ENCODE assay signal across 15 mouse cellular contexts in the genomic region with DNA sequence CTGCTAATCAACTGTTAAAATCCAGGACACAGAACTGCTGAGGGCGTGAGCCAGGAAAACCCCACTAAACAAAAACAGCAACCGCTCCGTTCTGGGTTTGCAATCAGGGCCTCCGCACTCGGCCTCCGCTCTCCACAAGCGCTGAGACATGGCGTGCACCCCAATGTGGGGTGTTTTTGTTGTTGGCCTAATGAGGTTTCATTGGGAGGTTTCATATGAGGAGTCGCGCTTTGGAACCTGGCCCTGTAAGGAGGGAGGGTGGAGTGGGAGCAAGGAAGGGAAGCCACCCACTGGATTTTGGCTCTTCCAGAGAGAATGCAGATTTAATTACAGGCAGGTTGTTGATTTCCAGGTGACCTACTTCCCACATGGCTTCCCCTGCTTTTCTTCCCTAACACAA.
A peak's percentile ranks its signal among the peaks of the same experiment; 100 is the strongest.
DNase-seq lines count a peak whose midpoint lies in the region; ATAC-seq and TF ChIP-seq lines count a peak whose summit lies in the region.
"Had no signal": no experiment of that assay in that cellular context is flagged by ENCODE, and none has a peak within 500 bp of the region (broad histone marks: within the 10 kb centered on the region; RNA-seq: fewer than 3 reads in every experiment).

No protein-coding gene starts in this region.

- no peak for ATAC-seq in hindbrain, embryonic 14.5 days (ENCODE audit: low FRiP score)
- no peak for ATAC-seq in hindbrain, embryonic 12.5 days (ENCODE audit: low FRiP score)
- no peak for ATAC-seq in limb, embryonic 12.5 days (ENCODE audit: insufficient number of reproducible peaks, insufficient read depth, low FRiP score, low TSS enrichment, low read depth)
- ATAC-seq in limb, embryonic 13.5 days (ENCODE audit: low FRiP score, low read depth) = no peak
- ATAC-seq: forebrain, embryonic 14.5 days had no signal

- peak overlapping the region; percentile 9 for H3K27ac ChIP-seq in hindbrain, embryonic 14.5 days
- H3K27ac ChIP-seq in hindbrain, embryonic 12.5 days = no peak overlapping the region
- no peak overlapping the region for H3K27ac ChIP-seq in limb, embryonic 12.5 days
- no peak overlapping the region for H3K27ac ChIP-seq in limb, embryonic 10.5 days
- no peak overlapping the region for H3K27ac ChIP-seq in cerebellum, adult 2 months (ENCODE audit: insufficient read depth, low read length)
- no peak overlapping the region for H3K27ac ChIP-seq in limb, embryonic 13.5 days
- H3K27ac ChIP-seq: embryonic facial prominence, embryonic 15.5 days; stomach, postnatal 0 days had no signal

- no peak for TF ChIP-seq CTCF in cerebellum, adult 2 months (IDR thresholded peaks at IDR 0.05; ENCODE audit: borderline replicate concordance, insufficient read depth, low read depth, low read length)

- no peak overlapping the region for H3K4me2 ChIP-seq in hindbrain, embryonic 14.5 days (replicated peaks)
- H3K4me2 ChIP-seq in hindbrain, embryonic 12.5 days (replicated peaks) = no peak overlapping the region
- peak overlapping the region; percentile 21; the same call in 1 of the 2 replicates for H3K4me2 ChIP-seq in limb, embryonic 12.5 days
- peak overlapping the region; percentile 21; the same call in 1 of the 2 replicates for H3K4me2 ChIP-seq in limb, embryonic 13.5 days (replicated peaks)
- H3K4me2 ChIP-seq: embryonic facial prominence, embryonic 15.5 days; liver, embryonic 11.5 days had no signal

- no peaks in the 10 kb centered on the region for H3K36me3 ChIP-seq in hindbrain, embryonic 14.5 days (replicated peaks; ENCODE audit: control insufficient read depth, insufficient read depth)
- no peaks in the 10 kb centered on the region for H3K36me3 ChIP-seq in hindbrain, embryonic 12.5 days
- H3K36me3 ChIP-seq in limb, embryonic 12.5 days = no peaks in the 10 kb centered on the region
- no peaks in the 10 kb centered on the region for H3K36me3 ChIP-seq in limb, embryonic 10.5 days
- H3K36me3 ChIP-seq in limb, embryonic 13.5 days = no peaks in the 10 kb centered on the region
- H3K36me3 ChIP-seq: embryonic facial prominence, embryonic 15.5 days had no signal

- H3K4me3 ChIP-seq in hindbrain, embryonic 14.5 days (replicated peaks; ENCODE audit: low read length) = no peak overlapping the region
- H3K4me3 ChIP-seq in hindbrain, embryonic 12.5 days = no peak overlapping the region
- no peak overlapping the region for H3K4me3 ChIP-seq in limb, embryonic 12.5 days (replicated peaks)
- H3K4me3 ChIP-seq in limb, embryonic 10.5 days = no peak overlapping the region
- no peak overlapping the region for H3K4me3 ChIP-seq in cerebellum, adult 2 months (replicated peaks; ENCODE audit: insufficient read depth, low read depth, low read length)
- H3K4me3 ChIP-seq in limb, embryonic 13.5 days = no peak overlapping the region
- H3K4me3 ChIP-seq: embryonic facial prominence, embryonic 15.5 days had no signal

- H3K9ac ChIP-seq in hindbrain, embryonic 14.5 days = no peak overlapping the region
- H3K9ac ChIP-seq in hindbrain, embryonic 12.5 days = no peak overlapping the region
- no peak overlapping the region for H3K9ac ChIP-seq in limb, embryonic 12.5 days (replicated peaks)
- H3K9ac ChIP-seq in limb, embryonic 13.5 days = no peak overlapping the region
- H3K9ac ChIP-seq: embryonic facial prominence, embryonic 15.5 days had no signal

- TF ChIP-seq POLR2A in cerebellum, adult 2 months (IDR thresholded peaks at IDR 0.05; ENCODE audit: borderline replicate concordance, insufficient read depth, low read length) = no peak

- WGBS in hindbrain, embryonic 14.5 days = 75% methylated on average over 10 of the region's 10 CpGs
- 83% methylated on average over 10 of the region's 10 CpGs for WGBS in hindbrain, embryonic 12.5 days
- 61% methylated on average over 10 of the region's 10 CpGs for WGBS in limb, embryonic 12.5 days
- 82% methylated on average over 10 of the region's 10 CpGs for WGBS in limb, embryonic 10.5 days
- 15% methylated on average over 10 of the region's 10 CpGs for WGBS in cerebellum, adult 2 months
- WGBS in limb, embryonic 13.5 days = 45% methylated on average over 10 of the region's 10 CpGs

- peaks cover 58% of the 10 kb centered on the region for H3K4me1 ChIP-seq in hindbrain, embryonic 14.5 days (replicated peaks; ENCODE audit: control insufficient read depth, insufficient read depth, low read length)
- H3K4me1 ChIP-seq in hindbrain, embryonic 12.5 days = peaks cover 42% of the 10 kb centered on the region
- peaks cover 31% of the 10 kb centered on the region for H3K4me1 ChIP-seq in limb, embryonic 12.5 days (replicated peaks)
- peaks cover 35% of the 10 kb centered on the region for H3K4me1 ChIP-seq in limb, embryonic 10.5 days
- H3K4me1 ChIP-seq in cerebellum, adult 2 months (ENCODE audit: control insufficient read depth, insufficient read depth, low read length) = peaks cover 85% of the 10 kb centered on the region
- peaks cover 20% of the 10 kb centered on the region for H3K4me1 ChIP-seq in limb, embryonic 13.5 days
- H3K4me1 ChIP-seq: embryonic facial prominence, embryonic 15.5 days had no signal

- H3K27me3 ChIP-seq in hindbrain, embryonic 14.5 days (ENCODE audit: control insufficient read depth, insufficient read depth, low read length) = no peaks in the 10 kb centered on the region
- H3K27me3 ChIP-seq in hindbrain, embryonic 12.5 days = 0 out of 2 replicates have a peak, but pooled peaks cover 6% of the 10 kb centered on the region
- H3K27me3 ChIP-seq in limb, embryonic 12.5 days = peaks cover 82% of the 10 kb centered on the region
- H3K27me3 ChIP-seq in limb, embryonic 10.5 days (ENCODE audit: low read depth, poor library complexity, severe bottlenecking) = peaks cover 46% of the 10 kb centered on the region
- no peaks in the 10 kb centered on the region for H3K27me3 ChIP-seq in cerebellum, adult 2 months (ENCODE audit: control insufficient read depth, insufficient read depth, low read length)
- peaks cover 78% of the 10 kb centered on the region for H3K27me3 ChIP-seq in limb, embryonic 13.5 days

- no peak for DNase-seq in hindbrain, embryonic 14.5 days (ENCODE audit: low spot score)
- no peak for DNase-seq in limb, embryonic 10.5 days (ENCODE audit: low spot score)
- peak; percentile 63 to 69 for DNase-seq in cerebellum, adult 2 months
- no peak for DNase-seq in lung, postnatal 4 days
- no peak for DNase-seq in kidney, adult 18-20 months
- DNase-seq: adrenal gland, postnatal 36 days; gastrocnemius, postnatal 14 days; kidney, postnatal 25 days had no signal

- no peaks in the 10 kb centered on the region for H3K9me3 ChIP-seq in hindbrain, embryonic 14.5 days (ENCODE audit: control insufficient read depth, low read length)
- H3K9me3 ChIP-seq in hindbrain, embryonic 12.5 days (replicated peaks) = no peaks in the 10 kb centered on the region
- no peaks in the 10 kb centered on the region for H3K9me3 ChIP-seq in limb, embryonic 12.5 days
- no peaks in the 10 kb centered on the region for H3K9me3 ChIP-seq in limb, embryonic 10.5 days (replicated peaks)
- no peaks in the 10 kb centered on the region for H3K9me3 ChIP-seq in limb, embryonic 13.5 days
- H3K9me3 ChIP-seq: embryonic facial prominence, embryonic 15.5 days had no signal

Comparison
In these comparisons a context has a peak if more than half of its experiments do, and no peak if none do; other contexts are left out.
1. DNase-seq: peak in cerebellum, adult 2 months (2 of 2); none in hindbrain, embryonic 14.5 days (single experiment), limb, embryonic 10.5 days (single experiment), lung, postnatal 4 days (0 of 2) and kidney, adult 18-20 months (single experiment).
2. H3K4me2 ChIP-seq: peak in limb, embryonic 12.5 days (single experiment) and limb, embryonic 13.5 days (single experiment); none in hindbrain, embryonic 14.5 days (single experiment) and hindbrain, embryonic 12.5 days (single experiment).